Mouse (Mus musculus): Measurements from ENCODE around the gene Clec2l. TPM values are rescaled to one million over a fixed set of nuclear protein-coding genes. Genes with fewer than 3 reads are reported as not detected.

The Clec2l gene
- polyA plus RNA-seq (2016; fragmentation: Nextera tagmentation; extraction: Ambion mirVana): 0.11 and 0.12 TPM in 2 replicates

- Histone ChIP-seq H3K36me3 (no peaks in the 10 kb centered on the region), H3K4me3 (peak within 1 kb of the TSS; percentile 49), H3K4me1 (0 out of 2 replicates have a peak, but pooled peaks cover 4% of the 10 kb centered on the region), H3K27ac (no peak within 1 kb of the TSS), H3K9ac (no peak within 1 kb of the TSS), H3K9me3 (replicated peaks) (no peaks in the 10 kb centered on the region), H3K4me2 (peak within 1 kb of the TSS; percentile 60), H3K27me3 (replicated peaks) (peaks cover 92% of the 10 kb centered on the region)
- 3% methylated on average over 83 of the region's 84 CpGs for WGBS (ENCODE audit: insufficient replicate concordance)
- ATAC-seq: 0 out of 2 replicates have a peak, but pooled peaks have one; percentile 21
Observed at GRCm38 (mm10) chr6:38662714-38663615, at the start of gene Clec2l. Gene Clec2l (plus strand): TSS chr6:38663069.

- no peaks in the 10 kb centered on the region for H3K9me3 ChIP-seq (replicated peaks)
- H3K4me3 ChIP-seq: no peak overlapping the region
- peaks cover 27% of the 10 kb centered on the region for H3K4me1 ChIP-seq
- peak overlapping the region; percentile 87 for H3K27ac ChIP-seq
- WGBS (ENCODE audit: insufficient replicate concordance): 88% methylated on average over 1 of the region's 1 CpGs
- ATAC-seq: no peak
- H3K4me2 ChIP-seq: peak overlapping the region; percentile 22; the same call in 1 of the 2 replicates
- H3K9ac ChIP-seq: no peak overlapping the region
- no peaks in the 10 kb centered on the region for H3K27me3 ChIP-seq (replicated peaks)
- peaks cover 59% of the 10 kb centered on the region for H3K36me3 ChIP-seq
Observed at GRCm38 (mm10) chr6:38622406-38622805, 40.5 kb upstream of the Clec2l start.

GRCm38 (mm10) chr6:38623457-38623856, 39.4 kb upstream of the Clec2l start:
- Histone ChIP-seq H3K4me1 (peaks cover 27% of the 10 kb centered on the region), H3K4me2 (peak overlapping the region; percentile 22), H3K27me3 (replicated peaks) (no peaks in the 10 kb centered on the region), H3K9me3 (replicated peaks) (no peaks in the 10 kb centered on the region), H3K36me3 (peaks cover 55% of the 10 kb centered on the region), H3K9ac (0 out of 2 replicates have a peak overlapping the region, but pooled peaks have one; percentile 28), H3K4me3 (no peak overlapping the region), H3K27ac (peak overlapping the region; percentile 87)
- 19% methylated on average over 2 of the region's 2 CpGs for WGBS (ENCODE audit: insufficient replicate concordance)
- peak; percentile 92 for ATAC-seq

- H3K4me1 ChIP-seq: peaks cover 27% of the 10 kb centered on the region
- no peaks in the 10 kb centered on the region for H3K9me3 ChIP-seq (replicated peaks)
- no peaks in the 10 kb centered on the region for H3K27me3 ChIP-seq (replicated peaks)
- H3K27ac ChIP-seq: no peak overlapping the region
- peaks cover 45% of the 10 kb centered on the region for H3K36me3 ChIP-seq
- H3K4me2 ChIP-seq: no peak overlapping the region
- no peak for ATAC-seq
- H3K4me3 ChIP-seq: no peak overlapping the region
- no peak overlapping the region for H3K9ac ChIP-seq
- 86% methylated on average over 1 of the region's 1 CpGs for WGBS (ENCODE audit: insufficient replicate concordance)
Observed at GRCm38 (mm10) chr6:38624439-38624838, 38.4 kb upstream of the Clec2l start.

GRCm38 (mm10) chr6:38626086-38626485, 36.8 kb upstream of the Clec2l start:
- Histone ChIP-seq H3K4me3 (no peak overlapping the region), H3K9me3 (replicated peaks) (no peaks in the 10 kb centered on the region), H3K27me3 (replicated peaks) (no peaks in the 10 kb centered on the region), H3K36me3 (peaks cover 31% of the 10 kb centered on the region), H3K27ac (no peak overlapping the region), H3K9ac (no peak overlapping the region), H3K4me2 (no peak overlapping the region), H3K4me1 (peaks cover 27% of the 10 kb centered on the region)
- WGBS (ENCODE audit: insufficient replicate concordance): 87% methylated on average over 5 of the region's 5 CpGs
- no peak for ATAC-seq

GRCm38 (mm10) chr6:38627081-38627480, 35.8 kb upstream of the Clec2l start:
- Histone ChIP-seq H3K4me3 (no peak overlapping the region), H3K36me3 (peaks cover 22% of the 10 kb centered on the region), H3K9ac (no peak overlapping the region), H3K27ac (no peak overlapping the region), H3K9me3 (replicated peaks) (no peaks in the 10 kb centered on the region), H3K27me3 (replicated peaks) (peaks cover under 1% of the 10 kb centered on the region; the same call in 1 of the 2 replicates), H3K4me2 (no peak overlapping the region), H3K4me1 (peaks cover 23% of the 10 kb centered on the region)
- ATAC-seq: no peak
- WGBS (ENCODE audit: insufficient replicate concordance): 85% methylated on average over 4 of the region's 4 CpGs

- no peak for ATAC-seq
- H3K4me2 ChIP-seq: no peak overlapping the region
- WGBS (ENCODE audit: insufficient replicate concordance): 80% methylated on average over 4 of the region's 4 CpGs
Observed at GRCm38 (mm10) chr6:38627486-38627885, 35.4 kb upstream of the Clec2l start.

GRCm38 (mm10) chr6:38629556-38629955, 33.3 kb upstream of the Clec2l start:
- ATAC-seq: no peak
- H3K9ac ChIP-seq: no peak overlapping the region
- no peak overlapping the region for H3K4me3 ChIP-seq
- H3K27me3 ChIP-seq (replicated peaks): peaks cover 24% of the 10 kb centered on the region
- no peaks in the 10 kb centered on the region for H3K9me3 ChIP-seq (replicated peaks)
- WGBS (ENCODE audit: insufficient replicate concordance): 74% methylated on average over 1 of the region's 1 CpGs
- H3K4me1 ChIP-seq: no peaks in the 10 kb centered on the region; the same call in 1 of the 2 replicates
- no peak overlapping the region for H3K4me2 ChIP-seq
- no peak overlapping the region for H3K27ac ChIP-seq
- peaks cover 8% of the 10 kb centered on the region; the same call in 1 of the 2 replicates for H3K36me3 ChIP-seq

More at GRCm38 (mm10) chr6:38627486-38627885, 35.4 kb upstream of the Clec2l start:
- H3K36me3 ChIP-seq: peaks cover 18% of the 10 kb centered on the region
- H3K4me1 ChIP-seq: peaks cover 19% of the 10 kb centered on the region
- H3K9me3 ChIP-seq (replicated peaks): no peaks in the 10 kb centered on the region
- H3K9ac ChIP-seq: no peak overlapping the region
- H3K4me3 ChIP-seq: no peak overlapping the region
- H3K27me3 ChIP-seq (replicated peaks): peaks cover 4% of the 10 kb centered on the region; the same call in 1 of the 2 replicates
- no peak overlapping the region for H3K27ac ChIP-seq

GRCm38 (mm10) chr6:38632826-38633225, 30.0 kb upstream of the Clec2l start:
- Histone ChIP-seq H3K9ac (no peak overlapping the region), H3K4me1 (peaks cover 19% of the 10 kb centered on the region), H3K4me2 (no peak overlapping the region), H3K27ac (no peak overlapping the region), H3K9me3 (replicated peaks) (no peaks in the 10 kb centered on the region), H3K27me3 (replicated peaks) (peaks cover 57% of the 10 kb centered on the region), H3K36me3 (peaks cover 2% of the 10 kb centered on the region; the same call in 1 of the 2 replicates), H3K4me3 (no peak overlapping the region)
- WGBS (ENCODE audit: insufficient replicate concordance): 71% methylated on average over 2 of the region's 2 CpGs
- no peak for ATAC-seq

- H3K36me3 ChIP-seq: no peaks in the 10 kb centered on the region
- ATAC-seq: no peak
- H3K27me3 ChIP-seq (replicated peaks): peaks cover 73% of the 10 kb centered on the region
- H3K9ac ChIP-seq: no peak overlapping the region
- H3K4me2 ChIP-seq: no peak overlapping the region
- H3K27ac ChIP-seq: no peak overlapping the region
- no peak overlapping the region for H3K4me3 ChIP-seq
- H3K4me1 ChIP-seq: peaks cover 19% of the 10 kb centered on the region
- no peaks in the 10 kb centered on the region for H3K9me3 ChIP-seq (replicated peaks)
- 68% methylated on average over 8 of the region's 8 CpGs for WGBS (ENCODE audit: insufficient replicate concordance)
Observed at GRCm38 (mm10) chr6:38634461-38634860, 28.4 kb upstream of the Clec2l start.

- ATAC-seq: peak; percentile 46; the same call in 1 of the 2 replicates
- no peak overlapping the region for H3K27ac ChIP-seq
- H3K27me3 ChIP-seq (replicated peaks): peaks cover 91% of the 10 kb centered on the region
- H3K4me1 ChIP-seq: peaks cover 19% of the 10 kb centered on the region
- peak overlapping the region; percentile 57 for H3K4me3 ChIP-seq
- H3K36me3 ChIP-seq: no peaks in the 10 kb centered on the region
- H3K9me3 ChIP-seq (replicated peaks): no peaks in the 10 kb centered on the region
- WGBS (ENCODE audit: insufficient replicate concordance): 3% methylated on average over 68 of the region's 72 CpGs
- H3K4me2 ChIP-seq: peak overlapping the region; percentile 92
- no peak overlapping the region for H3K9ac ChIP-seq
Observed at GRCm38 (mm10) chr6:38635941-38636851, 26.7 kb upstream of the Clec2l start.

Data from liver, embryonic 12.5 days (tissue).